Mouse (Mus musculus): ENCODE measurements around the gene Olfr1153. TPM values are rescaled to one million over a fixed set of nuclear protein-coding genes. Genes with fewer than 3 reads are reported as not detected.

Olfr1153 gene
- polyA plus RNA-seq (2012; fragmentation: generic; extraction: Trizol): not detected

GRCm38 (mm10) chr2:87894662-87895061, at the start of gene Olfr1153:
Gene Olfr1153 (plus strand): TSS chr2:87894962.
- Histone ChIP-seq H3K79me2 (ENCODE audit: control insufficient read depth, insufficient read depth) (no peaks in the 10 kb centered on the region), H3K36me3 (ENCODE audit: control insufficient read depth, insufficient read depth) (no peaks in the 10 kb centered on the region), H3K27me3 (ENCODE audit: control insufficient read depth, insufficient read depth, insufficient read length) (no peaks in the 10 kb centered on the region), H3ac (ENCODE audit: control insufficient read depth, insufficient read length) (no peak within 1 kb of the TSS), H3K4me3 (no peak within 1 kb of the TSS), H3K4me2 (ENCODE audit: low read depth) (no peak within 1 kb of the TSS)
- no peak for TF ChIP-seq TCF12 (IDR thresholded peaks at IDR 0.05; ENCODE audit: insufficient read depth, poor library complexity, severe bottlenecking)
- TF ChIP-seq MAX (IDR thresholded peaks at IDR 0.05; ENCODE audit: low read depth): no peak
- TF ChIP-seq SRF (IDR thresholded peaks at IDR 0.05; ENCODE audit: control insufficient read depth, insufficient read length, low read depth): no peak
- TF ChIP-seq MYOD1 (IDR thresholded peaks at IDR 0.05; ENCODE audit: control insufficient read depth in 1 of 3, insufficient read length in 2 of 3, low read depth in 2 of 3): no peak
- no peak for TF ChIP-seq POLR2AphosphoS2 (IDR thresholded peaks at IDR 0.05; ENCODE audit: insufficient read length, low read depth)
- no peak for TF ChIP-seq CEBPB (IDR thresholded peaks at IDR 0.05; ENCODE audit: insufficient read depth, poor library complexity, severe bottlenecking)
- no peak for TF ChIP-seq MYOG (IDR thresholded peaks at IDR 0.05; ENCODE audit: control insufficient read depth in 1 of 3, insufficient read depth in 1 of 3, insufficient read length in 2 of 3, low read depth in 2 of 3)
- no peak for TF ChIP-seq TCF3 (IDR thresholded peaks at IDR 0.05; ENCODE audit: insufficient read length, low read depth)
- TF ChIP-seq REST (IDR thresholded peaks at IDR 0.05; ENCODE audit: insufficient read depth, insufficient read length): no peak
- no peak for TF ChIP-seq USF1 (IDR thresholded peaks at IDR 0.05; ENCODE audit: low read depth)

- no peak within 1 kb of the TSS for H3ac ChIP-seq (ENCODE audit: control insufficient read depth, insufficient read length)
- H3K79me2 ChIP-seq (ENCODE audit: control insufficient read depth, insufficient read depth): no peaks in the 10 kb centered on the region
- no peak within 1 kb of the TSS for H3K4me3 ChIP-seq
- TF ChIP-seq POLR2A (IDR thresholded peaks at IDR 0.05; ENCODE audit: insufficient read length, low read depth) (no peak), E2F4 (IDR thresholded peaks at IDR 0.05; ENCODE audit: insufficient read depth) (no peak), CEBPB (IDR thresholded peaks at IDR 0.05; ENCODE audit: insufficient read depth, poor library complexity, severe bottlenecking) (no peak), TCF12 (IDR thresholded peaks at IDR 0.05; ENCODE audit: insufficient read depth, poor library complexity, severe bottlenecking) (no peak)
- H3K36me3 ChIP-seq (ENCODE audit: control insufficient read depth, insufficient read depth): no peaks in the 10 kb centered on the region
- H3K4me2 ChIP-seq (ENCODE audit: low read depth): no peak within 1 kb of the TSS
- H3K27me3 ChIP-seq (ENCODE audit: control insufficient read depth, insufficient read depth, insufficient read length): no peaks in the 10 kb centered on the region
Observed at GRCm38 (mm10) chr2:87855562-87855961, 39.2 kb upstream of the Olfr1153 start, which contains the start of gene Olfr1151. Gene Olfr1151 (plus strand): TSS chr2:87855862.

GRCm38 (mm10) chr2:87866192-87866591, 28.6 kb upstream of the Olfr1153 start, which contains the start of gene Olfr1152:
Gene Olfr1152 (plus strand): TSS chr2:87866492.
- no peak for TF ChIP-seq SRF (IDR thresholded peaks at IDR 0.05; ENCODE audit: control insufficient read depth, insufficient read length, low read depth)
- TF ChIP-seq TCF12 (IDR thresholded peaks at IDR 0.05; ENCODE audit: insufficient read depth, poor library complexity, severe bottlenecking): no peak
- no peak for TF ChIP-seq MYOG (IDR thresholded peaks at IDR 0.05; ENCODE audit: control insufficient read depth in 1 of 3, insufficient read depth in 1 of 3, insufficient read length in 2 of 3, low read depth in 2 of 3)
- TF ChIP-seq MYOD1 (IDR thresholded peaks at IDR 0.05; ENCODE audit: control insufficient read depth in 1 of 3, insufficient read length in 2 of 3, low read depth in 2 of 3): no peak
- no peak for TF ChIP-seq CEBPB (IDR thresholded peaks at IDR 0.05; ENCODE audit: insufficient read depth, poor library complexity, severe bottlenecking)
- no peak for TF ChIP-seq POLR2A (IDR thresholded peaks at IDR 0.05; ENCODE audit: insufficient read length, low read depth)
- TF ChIP-seq E2F4 (IDR thresholded peaks at IDR 0.05; ENCODE audit: insufficient read depth): no peak
- H3K79me2 ChIP-seq (ENCODE audit: control insufficient read depth, insufficient read depth): no peaks in the 10 kb centered on the region
- H3K4me2 ChIP-seq (ENCODE audit: low read depth): no peak within 1 kb of the TSS
- no peaks in the 10 kb centered on the region for H3K27me3 ChIP-seq (ENCODE audit: control insufficient read depth, insufficient read depth, insufficient read length)
- no peaks in the 10 kb centered on the region for H3K36me3 ChIP-seq (ENCODE audit: control insufficient read depth, insufficient read depth)
- no peak within 1 kb of the TSS for H3K4me3 ChIP-seq
- H3ac ChIP-seq (ENCODE audit: control insufficient read depth, insufficient read length): no peak within 1 kb of the TSS

GRCm38 (mm10) chr2:87905066-87905465, 10.3 kb downstream of the Olfr1153 start, which contains the start of gene Olfr1154:
Gene Olfr1154 (minus strand): TSS chr2:87905166.
- Histone ChIP-seq H3K36me3 (ENCODE audit: control insufficient read depth, insufficient read depth) (no peaks in the 10 kb centered on the region), H3K4me2 (ENCODE audit: low read depth) (no peak within 1 kb of the TSS), H3K79me2 (ENCODE audit: control insufficient read depth, insufficient read depth) (no peaks in the 10 kb centered on the region), H3K4me3 (no peak within 1 kb of the TSS), H3ac (ENCODE audit: control insufficient read depth, insufficient read length) (no peak within 1 kb of the TSS), H3K27me3 (ENCODE audit: control insufficient read depth, insufficient read depth, insufficient read length) (no peaks in the 10 kb centered on the region)
- no peak for TF ChIP-seq CEBPB (IDR thresholded peaks at IDR 0.05; ENCODE audit: insufficient read depth, poor library complexity, severe bottlenecking)
- TF ChIP-seq REST (IDR thresholded peaks at IDR 0.05; ENCODE audit: insufficient read depth, insufficient read length): no peak
- no peak for TF ChIP-seq USF1 (IDR thresholded peaks at IDR 0.05; ENCODE audit: low read depth)
- no peak for TF ChIP-seq MYOG (IDR thresholded peaks at IDR 0.05; ENCODE audit: control insufficient read depth in 1 of 3, insufficient read depth in 1 of 3, insufficient read length in 2 of 3, low read depth in 2 of 3)
- no peak for TF ChIP-seq MYOD1 (IDR thresholded peaks at IDR 0.05; ENCODE audit: control insufficient read depth in 1 of 3, insufficient read length in 2 of 3, low read depth in 2 of 3)
- TF ChIP-seq SRF (IDR thresholded peaks at IDR 0.05; ENCODE audit: control insufficient read depth, insufficient read length, low read depth): no peak
- TF ChIP-seq POLR2A (IDR thresholded peaks at IDR 0.05; ENCODE audit: insufficient read length, low read depth): no peak
- TF ChIP-seq POLR2AphosphoS2 (IDR thresholded peaks at IDR 0.05; ENCODE audit: insufficient read length, low read depth): no peak
- TF ChIP-seq TCF3 (IDR thresholded peaks at IDR 0.05; ENCODE audit: insufficient read length, low read depth): no peak
- no peak for TF ChIP-seq TCF12 (IDR thresholded peaks at IDR 0.05; ENCODE audit: insufficient read depth, poor library complexity, severe bottlenecking)
- TF ChIP-seq MAX (IDR thresholded peaks at IDR 0.05; ENCODE audit: low read depth): no peak
- TF ChIP-seq E2F4 (IDR thresholded peaks at IDR 0.05; ENCODE audit: insufficient read depth): no peak

- H3K4me2 ChIP-seq (ENCODE audit: low read depth): no peak within 1 kb of the TSS
- no peak within 1 kb of the TSS for H3K4me3 ChIP-seq
- TF ChIP-seq MYOG (IDR thresholded peaks at IDR 0.05; ENCODE audit: control insufficient read depth in 1 of 3, insufficient read depth in 1 of 3, insufficient read length in 2 of 3, low read depth in 2 of 3): no peak
- no peak for TF ChIP-seq POLR2A (IDR thresholded peaks at IDR 0.05; ENCODE audit: insufficient read length, low read depth)
- no peak for TF ChIP-seq USF1 (IDR thresholded peaks at IDR 0.05; ENCODE audit: low read depth)
- no peak for TF ChIP-seq MAX (IDR thresholded peaks at IDR 0.05; ENCODE audit: low read depth)
- TF ChIP-seq E2F4 (IDR thresholded peaks at IDR 0.05; ENCODE audit: insufficient read depth): no peak
- TF ChIP-seq CEBPB (IDR thresholded peaks at IDR 0.05; ENCODE audit: insufficient read depth, poor library complexity, severe bottlenecking): no peak
- TF ChIP-seq SRF (IDR thresholded peaks at IDR 0.05; ENCODE audit: control insufficient read depth, insufficient read length, low read depth): no peak
- TF ChIP-seq TCF12 (IDR thresholded peaks at IDR 0.05; ENCODE audit: insufficient read depth, poor library complexity, severe bottlenecking): no peak
- no peak for TF ChIP-seq MYOD1 (IDR thresholded peaks at IDR 0.05; ENCODE audit: control insufficient read depth in 1 of 3, insufficient read length in 2 of 3, low read depth in 2 of 3)
- TF ChIP-seq REST (IDR thresholded peaks at IDR 0.05; ENCODE audit: insufficient read depth, insufficient read length): no peak
- H3ac ChIP-seq (ENCODE audit: control insufficient read depth, insufficient read length): no peak within 1 kb of the TSS
- H3K36me3 ChIP-seq (ENCODE audit: control insufficient read depth, insufficient read depth): no peaks in the 10 kb centered on the region
- H3K27me3 ChIP-seq (ENCODE audit: control insufficient read depth, insufficient read depth, insufficient read length): no peaks in the 10 kb centered on the region
- no peaks in the 10 kb centered on the region for H3K79me2 ChIP-seq (ENCODE audit: control insufficient read depth, insufficient read depth)
Observed at GRCm38 (mm10) chr2:87945037-87945436, 50.3 kb downstream of the Olfr1153 start, which contains the start of gene Olfr1155. Gene Olfr1155 (minus strand): TSS chr2:87945137.

Data from myocyte (in vitro differentiated cells).